Mouse (Mus musculus) mature B cell (primary cell): Measurements from ENCODE around the gene Prrt1.

Experiments
- in situ Hi-C: fragments of 300-500 bp; cut with MboI; formaldehyde crosslinking; loops from 2 replicates; pipeline ENCODE4 v1.14.3; 2019

Prrt1 gene

GRCm38 (mm10) chr17:34596098-34596497, 33.2 kb upstream of the Prrt1 start:
- in situ Hi-C loops, result loop anchor here (25.0 kb wide), 1 partner anchor 409 kb away; the partner anchor contains the start of genes Psmb8, Psmb9 and Tap1

DNA sequence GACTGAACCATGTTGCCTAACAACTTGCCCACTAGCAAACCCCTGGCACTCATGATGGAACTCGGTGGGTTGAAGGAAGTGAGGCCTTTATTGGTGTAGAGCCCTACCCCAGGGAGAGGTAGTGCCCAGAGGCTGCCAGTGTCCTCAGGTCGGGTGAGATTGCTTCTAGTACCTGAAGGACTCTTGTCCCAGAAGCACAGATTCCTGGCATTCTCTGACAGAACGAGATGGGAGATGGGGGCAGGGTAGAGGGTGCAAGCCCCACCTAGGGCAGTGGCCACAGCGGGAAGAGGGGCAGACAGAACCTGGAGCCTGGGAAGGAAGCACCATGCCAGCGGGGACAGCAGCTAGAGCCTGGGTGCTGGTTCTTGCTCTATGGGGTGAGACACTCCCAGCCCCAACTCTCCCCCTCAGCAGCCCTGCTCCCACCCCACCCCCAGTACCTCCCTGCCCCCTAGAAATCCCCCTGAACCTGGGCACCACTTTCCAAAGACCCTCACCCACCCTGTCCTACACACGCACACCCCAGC, 31.7 kb upstream of the Prrt1 start, which contains the start of gene Ager:
TSS of gene Ager (plus strand) at position 297 of the 530 bp plus-strand sequence.
- in situ Hi-C loops, result loop anchor here (25.0 kb wide), 1 partner anchor 410 kb away; the partner anchor contains the start of genes Psmb8, Psmb9 and Tap1

DNA sequence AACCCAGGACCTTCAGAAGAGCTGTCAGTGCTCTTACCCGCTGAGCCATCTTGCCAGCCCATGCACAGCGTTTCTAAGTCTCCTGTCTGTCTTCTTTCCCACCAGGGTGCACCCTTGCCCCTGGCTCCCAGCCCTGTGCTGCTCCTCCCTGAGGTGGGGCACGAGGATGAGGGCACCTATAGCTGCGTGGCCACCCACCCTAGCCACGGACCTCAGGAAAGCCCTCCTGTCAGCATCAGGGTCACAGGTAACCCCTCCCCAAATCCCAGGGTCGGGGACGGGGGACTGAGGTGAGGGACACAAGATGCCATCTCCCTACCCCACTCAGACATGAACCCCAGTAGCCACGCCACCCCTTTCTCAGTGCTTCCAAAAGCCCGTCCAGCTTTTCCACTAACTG, 29.4 kb upstream of the Prrt1 start:
- in situ Hi-C loops, result loop anchor here (25.0 kb wide), 1 partner anchor 413 kb away; the partner anchor contains the start of genes Psmb8, Psmb9 and Tap1

DNA sequence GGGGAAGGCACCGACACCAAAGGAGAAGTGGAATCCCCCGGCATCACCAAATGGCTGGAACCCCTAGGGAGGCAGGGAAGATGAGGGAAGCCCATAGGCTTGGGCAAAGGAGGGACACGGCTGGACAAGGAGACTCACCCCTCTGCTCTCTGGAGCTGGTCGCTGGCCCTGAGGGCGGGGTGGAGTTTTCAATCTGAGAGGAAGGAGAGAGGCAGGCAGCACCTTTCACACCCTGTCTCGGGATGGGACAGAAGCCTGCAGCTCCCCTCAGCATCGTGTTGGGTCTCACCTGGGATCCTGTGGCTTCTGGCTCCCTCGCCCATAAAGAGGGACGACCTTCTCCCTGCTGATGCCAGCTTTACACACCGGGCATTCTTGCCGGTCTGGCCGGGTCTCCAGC, 27.5 kb upstream of the Prrt1 start:
- in situ Hi-C loops, result no loop called here

DNA sequence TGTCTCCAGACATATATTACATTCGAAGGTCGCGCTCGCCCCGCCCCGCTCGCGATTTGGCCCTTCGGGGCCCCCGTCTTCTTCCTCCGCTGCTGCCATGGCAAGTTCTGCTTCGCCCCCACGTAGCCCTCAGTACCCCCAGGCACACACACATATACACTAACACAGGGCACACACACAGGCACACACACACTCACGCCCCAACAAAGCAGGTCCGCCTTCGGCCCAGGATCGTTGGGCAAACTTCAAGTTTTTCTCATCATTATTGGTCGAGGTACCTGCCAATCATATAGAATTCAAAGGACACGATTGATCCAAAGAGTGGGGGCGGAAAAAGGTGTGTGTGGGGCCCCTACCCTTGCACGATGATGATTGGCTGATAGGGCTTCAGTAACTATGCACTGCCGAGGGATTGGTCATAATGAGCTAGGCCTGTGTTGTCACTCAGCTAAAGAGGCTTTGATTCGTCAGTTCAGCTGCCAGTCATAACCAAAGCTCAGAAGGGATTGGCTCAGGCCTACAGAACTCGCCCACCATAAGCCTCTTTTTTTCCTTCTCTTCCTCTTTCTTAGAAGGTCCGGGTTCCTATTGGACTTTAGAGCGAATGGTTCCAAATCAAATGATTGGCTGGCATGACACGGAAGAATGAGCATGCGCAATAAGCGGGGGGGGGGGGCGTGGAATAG, 25.8 kb upstream of the Prrt1 start, which contains the start of gene Rnf5:
TSS of gene Rnf5 (minus strand) at position 316 of the 686 bp plus-strand sequence.
- in situ Hi-C loops, result no loop called here

DNA sequence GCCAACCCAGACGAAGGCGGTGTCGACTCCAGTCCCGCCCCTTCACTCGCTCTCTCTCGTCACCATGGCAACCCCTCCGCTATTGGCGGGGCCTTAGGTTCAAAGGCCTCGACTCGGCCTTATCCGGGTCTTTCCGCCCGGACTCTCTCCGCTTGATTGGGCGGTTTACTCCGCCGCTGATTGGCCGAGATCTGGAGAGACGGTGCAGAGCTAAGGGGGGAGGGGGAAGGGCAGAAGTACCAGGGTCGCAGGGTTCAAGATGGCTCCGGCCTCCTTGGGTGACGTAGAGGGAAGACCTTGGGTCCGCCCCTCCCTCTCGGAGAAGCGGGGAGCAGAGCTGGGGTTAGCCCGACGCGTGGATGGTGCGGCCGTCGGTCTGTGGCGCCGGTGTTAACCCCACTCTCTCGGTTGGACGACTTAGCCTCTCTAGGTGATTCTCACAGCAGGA, 25.2 kb upstream of the Prrt1 start, which contains the start of gene Agpat1:
TSS of gene Agpat1 (plus strand) at position 202 of the 448 bp plus-strand sequence.
- in situ Hi-C loops, result no loop called here

- in situ Hi-C loops, result no loop called here
Observed at GRCm38 (mm10) chr17:34604511-34605237, 24.7 kb upstream of the Prrt1 start.

GRCm38 (mm10) chr17:34605609-34606008, 23.7 kb upstream of the Prrt1 start:
- in situ Hi-C loops, result no loop called here

- in situ Hi-C loops, result no loop called here
Observed at GRCm38 (mm10) chr17:34606186-34607039, 22.9 kb upstream of the Prrt1 start.

GRCm38 (mm10) chr17:34607997-34608396, 21.3 kb upstream of the Prrt1 start:
- in situ Hi-C loops, result no loop called here

DNA sequence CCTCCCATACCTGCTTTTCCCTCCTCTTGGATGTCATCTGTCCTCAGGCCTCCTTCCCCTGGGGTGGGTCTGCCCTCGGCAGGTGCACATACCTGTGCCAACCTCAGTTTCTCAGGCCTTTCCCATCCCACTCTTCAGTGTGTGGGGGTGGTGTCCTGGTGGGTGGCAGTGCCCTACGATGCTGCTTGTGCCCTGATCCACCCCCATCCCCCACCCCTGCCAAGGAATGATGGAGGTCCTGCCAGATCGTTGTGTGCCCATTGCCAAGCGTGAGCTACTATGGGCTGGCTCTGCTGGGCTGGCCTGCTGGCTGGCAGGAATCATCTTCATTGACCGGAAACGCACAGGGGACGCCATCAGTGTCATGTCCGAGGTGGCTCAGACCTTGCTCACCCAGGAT, 18.3 kb upstream of the Prrt1 start:
- in situ Hi-C loops, result no loop called here

GRCm38 (mm10) chr17:34613054-34613645, 16.2 kb upstream of the Prrt1 start:
- in situ Hi-C loops, result no loop called here

- in situ Hi-C loops, result no loop called here
Observed at GRCm38 (mm10) chr17:34613830-34614229, 15.5 kb upstream of the Prrt1 start.

- in situ Hi-C loops, result loop anchor here (5.0 kb wide), 1 partner anchor 49 kb away; no protein-coding TSS in a partner anchor
Observed at GRCm38 (mm10) chr17:34615871-34616270, 13.5 kb upstream of the Prrt1 start, which contains the start of gene Egfl8. Egfl8 (minus strand) TSS chr17:34615971.

DNA sequence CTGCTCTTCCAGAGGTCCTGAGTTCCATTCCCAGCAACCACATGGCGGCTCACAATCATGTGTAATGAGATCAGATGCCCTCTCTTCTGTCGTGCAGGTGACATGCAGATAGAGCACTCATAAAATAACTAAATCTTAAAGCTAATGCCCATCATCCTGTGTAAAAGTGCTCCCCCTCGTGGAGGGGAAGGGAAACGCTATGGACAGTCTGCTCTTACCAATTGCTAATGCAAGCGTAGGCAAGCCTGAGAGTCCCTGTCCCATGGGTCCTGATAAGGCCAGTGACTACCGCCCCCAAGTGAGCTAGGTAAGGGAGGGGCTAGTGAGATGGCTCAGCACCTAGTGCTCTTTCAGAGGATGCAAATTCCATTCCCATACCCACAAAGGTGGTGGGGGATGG, 10.3 kb upstream of the Prrt1 start:
- in situ Hi-C loops, result loop anchor here (5.0 kb wide), 1 partner anchor 52 kb away; no protein-coding TSS in a partner anchor

DNA sequence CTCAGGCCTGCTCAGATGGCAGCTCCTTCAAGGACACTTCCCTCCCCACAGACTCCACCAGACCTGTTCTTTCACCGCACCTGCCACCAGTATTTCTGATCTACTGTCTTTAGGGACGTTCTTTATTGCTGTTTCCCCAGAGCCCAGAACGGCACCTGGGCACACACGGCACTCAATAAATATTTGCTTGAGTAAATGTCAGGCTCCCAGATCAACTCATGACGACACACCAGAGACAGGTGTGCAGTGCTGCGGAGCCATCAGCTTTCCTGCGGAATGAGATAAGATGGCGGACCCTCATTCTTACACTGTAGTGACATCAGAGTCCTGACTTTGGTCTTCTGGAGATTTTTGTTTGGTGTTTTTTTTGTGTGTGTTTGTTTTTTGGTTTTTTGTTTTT, 8.3 kb upstream of the Prrt1 start:
- in situ Hi-C loops, result no loop called here

DNA sequence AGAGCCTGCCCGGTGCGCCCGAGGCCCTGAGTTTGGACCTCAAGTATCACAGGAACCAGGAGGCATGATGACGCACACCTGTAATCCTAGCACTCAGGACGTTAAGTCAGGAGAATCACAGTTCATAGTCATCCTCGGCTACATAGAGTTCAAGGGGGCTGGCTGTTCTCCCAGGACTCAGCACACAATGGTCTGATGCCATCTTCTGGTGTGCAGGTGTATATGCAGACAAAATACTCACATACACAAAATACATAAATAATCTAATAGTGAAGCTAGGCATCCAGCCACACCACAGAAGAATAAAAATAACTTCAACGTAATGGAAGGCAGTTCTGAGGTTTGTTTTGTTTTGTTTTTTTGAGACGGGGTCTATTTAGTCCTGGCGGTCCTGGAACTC, 6.2 kb upstream of the Prrt1 start:
- in situ Hi-C loops, result no loop called here

DNA sequence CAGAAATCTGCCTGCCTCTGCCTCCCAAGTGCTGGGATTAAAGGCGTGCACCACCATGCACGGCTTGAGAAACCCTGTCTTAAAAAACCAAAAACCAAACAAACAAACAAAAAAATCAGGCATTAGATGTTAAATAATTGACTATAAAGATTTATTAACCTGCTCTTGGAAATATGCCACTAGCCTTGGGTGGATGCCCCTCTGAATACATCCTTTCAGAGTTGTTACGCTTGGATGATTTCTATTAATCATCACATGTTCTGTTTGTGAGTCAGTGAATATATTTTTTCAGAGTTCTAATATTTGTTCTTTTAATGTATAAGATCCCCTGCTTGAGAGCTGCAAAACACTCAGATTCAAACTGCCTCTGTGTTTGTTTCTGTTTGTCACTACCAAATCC, 4.4 kb upstream of the Prrt1 start:
- in situ Hi-C loops, result no loop called here

GRCm38 (mm10) chr17:34626062-34626772, 3.1 kb upstream of the Prrt1 start:
- in situ Hi-C loops, result no loop called here

DNA sequence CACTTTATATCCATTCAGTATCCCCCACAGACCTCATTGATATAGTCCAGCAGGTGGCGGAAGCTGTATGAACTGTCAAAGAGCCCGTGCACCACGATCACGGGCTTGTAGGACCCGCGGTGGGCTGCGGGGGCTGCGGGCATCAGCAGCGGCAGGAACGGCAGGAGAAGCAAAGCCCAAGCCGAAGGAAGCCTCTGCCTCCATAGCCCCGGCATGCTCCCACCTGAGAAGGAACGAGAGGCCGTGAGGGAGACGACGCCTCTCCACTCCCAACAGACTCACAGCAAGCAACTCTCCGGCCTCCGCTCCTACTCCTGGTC, 2.6 kb upstream of the Prrt1 start:
- in situ Hi-C loops, result no loop called here
